Mouse (Mus musculus) embryo, embryonic 10 days (tissue): Measurements from ENCODE around the gene Gm20773.
"Not testable (repeated sequence)": the region's sequence is repeated elsewhere in the genome, so short reads cannot be mapped to it uniquely, and the experiment has no call there.

Experiments used
- DNase-seq: peaks from one replicate; pipeline ENCODE4 v3.0.0-alpha.2; 2015; ENCODE audit warnings: low spot score

Gene Gm20773

DNA sequence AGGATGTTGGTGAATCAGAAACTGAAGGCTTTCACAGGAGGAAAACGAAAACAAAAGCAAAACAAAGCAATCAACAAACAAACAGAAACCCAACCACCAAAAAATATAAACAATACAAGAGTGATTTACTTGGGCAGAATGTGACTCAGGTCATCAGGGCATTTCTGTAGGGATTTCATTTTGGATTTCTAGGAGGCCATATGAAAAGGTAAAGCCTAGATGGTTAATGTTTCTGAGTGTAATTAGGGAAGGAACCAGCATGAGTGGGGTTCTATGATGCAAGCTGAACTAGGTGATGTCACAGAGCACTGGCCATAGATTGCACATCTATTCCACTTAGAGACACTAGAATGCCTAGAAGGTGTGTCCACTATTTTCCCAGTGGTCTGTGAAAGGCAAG, at the start of gene Gm20773:
Gene Gm20773 (plus strand): TSS at position 301 of the 400 bp plus-strand sequence.
- DNase-seq: not testable (repeated sequence)

DNA sequence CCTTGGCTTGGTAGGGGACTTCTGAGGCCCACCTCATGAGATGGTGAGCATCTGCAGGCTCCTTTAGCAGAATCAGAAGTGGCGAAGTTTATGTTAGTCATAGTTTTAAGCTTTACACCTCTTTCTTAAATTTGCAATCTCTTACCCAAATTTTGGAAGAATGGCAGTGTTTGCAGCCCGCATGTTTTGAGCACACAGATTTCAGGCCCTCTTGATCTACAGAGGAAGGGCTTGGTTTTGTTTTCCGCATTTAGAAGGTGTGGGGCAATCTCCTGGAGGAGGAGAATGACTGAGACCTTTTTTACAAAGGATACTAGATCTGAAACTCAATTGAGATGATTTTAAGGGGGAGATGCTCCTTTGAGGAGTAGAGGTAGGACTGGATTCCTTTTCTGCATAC, 28.3 kb upstream of the Gm20773 start, which contains the start of gene Gm21866:
Gene Gm21866 (minus strand): TSS at position 101 of the 400 bp plus-strand sequence.
- DNase-seq: not testable (repeated sequence)
